Mouse (Mus musculus) hindbrain, embryonic 10.5 days (tissue): Measurements from ENCODE around the gene Isca1. TPM values are rescaled to one million over a fixed set of nuclear protein-coding genes. Genes with fewer than 3 reads are reported as not detected.

ENCODE experiments used
- DNase-seq: peaks from one replicate; pipeline ENCODE4 v3.0.0-alpha.2; 2017; ENCODE audit warnings: low spot score
- H3K27ac ChIP-seq: fragments of 300-500 bp; sonication (generic); 2 replicates; pipeline ENCODE4 v1.5.1; 2016; ENCODE audit warnings: mild to moderate bottlenecking, moderate library complexity
- H3K27me3 ChIP-seq: fragments of 300-500 bp; sonication (generic); 2 replicates; pipeline ENCODE4 v1.6.1; 2016; ENCODE audit warnings: mild to moderate bottlenecking; ENCODE audit not compliant: poor library complexity, insufficient read depth, severe bottlenecking
- H3K36me3 ChIP-seq: fragments of 300-500 bp; sonication (generic); 2 replicates; pipeline ENCODE4 v1.6.1; 2016; ENCODE audit warnings: mild to moderate bottlenecking, moderate library complexity
- H3K4me1 ChIP-seq: fragments of 300-500 bp; sonication (generic); replicated peaks from 2 replicates; pipeline ENCODE4 v1.6.1; 2016; ENCODE audit warnings: mild to moderate bottlenecking
- H3K4me3 ChIP-seq: fragments of 300-500 bp; sonication (generic); 2 replicates; pipeline ENCODE4 v1.5.1; 2016; ENCODE audit warnings: mild to moderate bottlenecking, moderate library complexity
- H3K9me3 ChIP-seq: fragments of 300-500 bp; sonication (generic); 2 replicates; pipeline ENCODE4 v1.6.1; 2016; ENCODE audit warnings: mild to moderate bottlenecking, moderate library complexity
- WGBS: fragments of 180-500 bp; shearing (Covaris S2); methylation state at CpG from one replicate; pipeline ENCODE4 v1.1.7; 2016; 5-methylcytosine and 5-hydroxymethylcytosine counted together
- polyA plus RNA-seq: library from polyadenylated mRNA; unstranded; fragments of >200 nt; fragmentation: Nextera tagmentation; extraction: Ambion mirVana; gene quantifications from 2 replicates; pipeline ENCODE4 v1.2.1, GENCODE M21; 2016

The Isca1 gene
- polyA plus RNA-seq, 1 experiment from 2014 or later = 116 TPM

GRCm38 (mm10) chr13:59775168-59775567 lies 5.6 kb upstream of the Isca1 start:
- 86% methylated on average over 3 of the region's 3 CpGs for WGBS
- no peaks in the 10 kb centered on the region for H3K9me3 ChIP-seq
- no peak overlapping the region for H3K4me3 ChIP-seq
- H3K27ac ChIP-seq = no peak overlapping the region
- peaks cover 14% of the 10 kb centered on the region for H3K4me1 ChIP-seq
- H3K36me3 ChIP-seq = peaks cover 84% of the 10 kb centered on the region
- no peak for DNase-seq
- H3K27me3 ChIP-seq = no peaks in the 10 kb centered on the region

GRCm38 (mm10) chr13:59771257-59771656 lies 1.6 kb upstream of the Isca1 start:
- 74% methylated on average over 9 of the region's 9 CpGs for WGBS

GRCm38 (mm10) chr13:59770847-59771246 lies 1.2 kb upstream of the Isca1 start:
- H3K4me3 ChIP-seq = peak overlapping the region; percentile 84
- H3K9me3 ChIP-seq = no peaks in the 10 kb centered on the region
- peaks cover 50% of the 10 kb centered on the region for H3K36me3 ChIP-seq
- peaks cover 48% of the 10 kb centered on the region for H3K4me1 ChIP-seq
- 77% methylated on average over 9 of the region's 9 CpGs for WGBS
- peak overlapping the region; percentile 97 for H3K27ac ChIP-seq
- no peak for DNase-seq
- H3K27me3 ChIP-seq = no peaks in the 10 kb centered on the region

More at GRCm38 (mm10) chr13:59771257-59771656, 1.6 kb upstream of the Isca1 start:
- H3K4me1 ChIP-seq = peaks cover 44% of the 10 kb centered on the region
- no peaks in the 10 kb centered on the region for H3K27me3 ChIP-seq
- no peaks in the 10 kb centered on the region for H3K9me3 ChIP-seq
- H3K27ac ChIP-seq = peak overlapping the region; percentile 97; the same call in 1 of the 2 replicates
- peaks cover 54% of the 10 kb centered on the region for H3K36me3 ChIP-seq
- DNase-seq = no peak
- H3K4me3 ChIP-seq = peak overlapping the region; percentile 84; the same call in 1 of the 2 replicates

- Histone ChIP-seq H3K9me3 (no peaks in the 10 kb centered on the region), H3K4me3 (peak overlapping the region; percentile 84), H3K36me3 (peaks cover 43% of the 10 kb centered on the region), H3K27me3 (no peaks in the 10 kb centered on the region), H3K27ac (peak overlapping the region; percentile 97), H3K4me1 (peaks cover 52% of the 10 kb centered on the region)
- peak; percentile 89 for DNase-seq
- under 1% methylated on average over 28 of the region's 28 CpGs for WGBS
Observed at GRCm38 (mm10) chr13:59770164-59770562, 553 bp upstream of the Isca1 start.

GRCm38 (mm10) chr13:59768531-59768930 lies 1.1 kb downstream of the Isca1 start:
- DNase-seq = no peak
- Histone ChIP-seq H3K4me1 (peaks cover 55% of the 10 kb centered on the region), H3K36me3 (peaks cover 37% of the 10 kb centered on the region), H3K27ac (peak overlapping the region; percentile 97; the same call in 1 of the 2 replicates), H3K4me3 (peak overlapping the region; percentile 84), H3K9me3 (no peaks in the 10 kb centered on the region), H3K27me3 (no peaks in the 10 kb centered on the region)
- WGBS = 57% methylated on average over 13 of the region's 13 CpGs

- H3K27ac ChIP-seq = 0 out of 2 replicates have a peak overlapping the region, but pooled peaks have one; percentile 23
- no peaks in the 10 kb centered on the region for H3K27me3 ChIP-seq
- DNase-seq = no peak
- H3K9me3 ChIP-seq = no peaks in the 10 kb centered on the region
- peaks cover 55% of the 10 kb centered on the region for H3K4me1 ChIP-seq
- 83% methylated on average over 11 of the region's 11 CpGs for WGBS
- peaks cover 39% of the 10 kb centered on the region for H3K36me3 ChIP-seq
- peak overlapping the region; percentile 84; the same call in 1 of the 2 replicates for H3K4me3 ChIP-seq
Observed at GRCm38 (mm10) chr13:59766786-59767515, 2.7 kb downstream of the Isca1 start.

- Histone ChIP-seq H3K4me1 (peaks cover 26% of the 10 kb centered on the region), H3K27ac (no peak overlapping the region), H3K27me3 (no peaks in the 10 kb centered on the region), H3K4me3 (no peak overlapping the region), H3K36me3 (peaks cover 71% of the 10 kb centered on the region), H3K9me3 (no peaks in the 10 kb centered on the region)
- WGBS = 94% methylated on average over 7 of the region's 7 CpGs
- no peak for DNase-seq
Observed at GRCm38 (mm10) chr13:59762791-59763190, 6.8 kb downstream of the Isca1 start.

GRCm38 (mm10) chr13:59756906-59757305 lies 12.7 kb downstream of the Isca1 start:
- Histone ChIP-seq H3K27ac (no peak overlapping the region), H3K4me3 (no peak overlapping the region), H3K36me3 (peaks cover 81% of the 10 kb centered on the region), H3K27me3 (no peaks in the 10 kb centered on the region), H3K9me3 (no peaks in the 10 kb centered on the region), H3K4me1 (no peaks in the 10 kb centered on the region)
- 87% methylated on average over 7 of the region's 7 CpGs for WGBS
- DNase-seq = no peak

- H3K27ac ChIP-seq = no peak overlapping the region
- WGBS = 80% methylated on average over 12 of the region's 12 CpGs
- H3K4me3 ChIP-seq = no peak overlapping the region
- H3K27me3 ChIP-seq = no peaks in the 10 kb centered on the region
- no peak for DNase-seq
- H3K4me1 ChIP-seq = peaks cover 6% of the 10 kb centered on the region; the same call in 1 of the 2 replicates
- no peaks in the 10 kb centered on the region for H3K9me3 ChIP-seq
- H3K36me3 ChIP-seq = peaks cover 22% of the 10 kb centered on the region
Observed at GRCm38 (mm10) chr13:59750310-59750709, 19.3 kb downstream of the Isca1 start.

- Histone ChIP-seq H3K4me3 (no peak within 1 kb of the TSS), H3K4me1 (peaks cover 6% of the 10 kb centered on the region; the same call in 1 of the 2 replicates), H3K9me3 (no peaks in the 10 kb centered on the region), H3K27me3 (no peaks in the 10 kb centered on the region), H3K27ac (no peak within 1 kb of the TSS), H3K36me3 (no peaks in the 10 kb centered on the region)
- DNase-seq = no peak
- WGBS = 83% methylated on average over 9 of the region's 9 CpGs
Observed at GRCm38 (mm10) chr13:59746711-59747110, 22.9 kb downstream of the Isca1 start, which contains the start of gene 1700014D04Rik. TSS of gene 1700014D04Rik (minus strand) at chr13:59746752.

GRCm38 (mm10) chr13:59746164-59746563 lies 23.4 kb downstream of the Isca1 start:
- H3K4me3 ChIP-seq = no peak overlapping the region
- no peaks in the 10 kb centered on the region for H3K9me3 ChIP-seq
- H3K4me1 ChIP-seq = peaks cover 6% of the 10 kb centered on the region; the same call in 1 of the 2 replicates
- WGBS = 77% methylated on average over 6 of the region's 6 CpGs
- H3K36me3 ChIP-seq = no peaks in the 10 kb centered on the region
- H3K27ac ChIP-seq = no peak overlapping the region
- DNase-seq = no peak
- no peaks in the 10 kb centered on the region for H3K27me3 ChIP-seq

- Histone ChIP-seq H3K27me3 (no peaks in the 10 kb centered on the region), H3K27ac (no peak overlapping the region), H3K36me3 (no peaks in the 10 kb centered on the region), H3K9me3 (no peaks in the 10 kb centered on the region), H3K4me1 (peaks cover 6% of the 10 kb centered on the region; the same call in 1 of the 2 replicates), H3K4me3 (no peak overlapping the region)
- no peak for DNase-seq
- 90% methylated on average over 6 of the region's 6 CpGs for whole genome bisulfite sequencing
Observed at GRCm38 (mm10) chr13:59745462-59745861, 24.1 kb downstream of the Isca1 start.

- no peak overlapping the region for H3K4me3 ChIP-seq
- peaks cover 2% of the 10 kb centered on the region; the same call in 1 of the 2 replicates for H3K4me1 ChIP-seq
- 83% methylated on average over 10 of the region's 10 CpGs for WGBS
- H3K27ac ChIP-seq = no peak overlapping the region
- H3K36me3 ChIP-seq = no peaks in the 10 kb centered on the region
- H3K27me3 ChIP-seq = no peaks in the 10 kb centered on the region
- H3K9me3 ChIP-seq = no peaks in the 10 kb centered on the region
- no peak for DNase-seq
Observed at GRCm38 (mm10) chr13:59741697-59742096, 27.9 kb downstream of the Isca1 start.
